Mouse (Mus musculus) midbrain, postnatal 0 days (tissue): ENCODE measurements around the gene Sgms2. TPM values are rescaled to one million over a fixed set of nuclear protein-coding genes. Genes with fewer than 3 reads are reported as not detected.
"Not testable (repeated sequence)": the region's sequence is repeated elsewhere in the genome, so short reads cannot be mapped to it uniquely, and the experiment has no call there.

Experiments used
- ATAC-seq: fragments of 200-750 bp; cut with Nextera tagmentation; 2 replicates; pipeline ENCODE4 v1.8.0; 2017; ENCODE audit warnings: moderate number of reproducible peaks, mild to moderate bottlenecking, moderate TSS enrichment, moderate library complexity; ENCODE audit not compliant: low FRiP score
- DNase-seq: peaks from one replicate; pipeline ENCODE4 v3.0.0-alpha.2; 2015; ENCODE audit warnings: low spot score
- H3K27ac ChIP-seq: fragments of 300-500 bp; sonication (generic); 2 replicates; pipeline ENCODE4 v1.5.1; 2014; ENCODE audit warnings: low read depth, mild to moderate bottlenecking, low read length, mixed read lengths
- H3K27me3 ChIP-seq: fragments of 300-500 bp; sonication (generic); 2 replicates; pipeline ENCODE4 v1.6.1; 2014; ENCODE audit warnings: low read length, control low read depth, mixed read lengths; ENCODE audit not compliant: insufficient read depth
- H3K36me3 ChIP-seq: fragments of 300-500 bp; sonication (generic); 2 replicates; pipeline ENCODE4 v1.6.1; 2014; ENCODE audit warnings: low read length, control low read depth, mixed read lengths; ENCODE audit not compliant: insufficient read depth
- H3K4me1 ChIP-seq: fragments of 300-500 bp; sonication (generic); 2 replicates; pipeline ENCODE4 v1.6.1; 2014; ENCODE audit warnings: mild to moderate bottlenecking, control low read depth, antibody characterized with exemption, low read length, mixed read lengths; ENCODE audit not compliant: insufficient read depth
- H3K4me2 ChIP-seq: fragments of 300-500 bp; sonication (generic); 2 replicates; pipeline ENCODE4 v1.6.1; 2014; ENCODE audit warnings: low read depth, mild to moderate bottlenecking, low read length, mixed read lengths; ENCODE audit not compliant: poor library complexity, severe bottlenecking
- H3K4me3 ChIP-seq: fragments of 300-500 bp; sonication (generic); 2 replicates; pipeline ENCODE4 v1.5.1; 2014; ENCODE audit warnings: low read depth, mild to moderate bottlenecking, low read length, moderate library complexity
- H3K9ac ChIP-seq: fragments of 300-500 bp; sonication (generic); replicated peaks from 2 replicates; pipeline ENCODE4 v1.6.1; 2014; ENCODE audit warnings: mild to moderate bottlenecking, low read length, moderate library complexity, mixed read lengths; ENCODE audit not compliant: poor library complexity, severe bottlenecking
- H3K9me3 ChIP-seq: fragments of 300-500 bp; sonication (generic); 2 replicates; pipeline ENCODE4 v1.6.1; 2016; ENCODE audit warnings: low read length, control low read depth
- CTCF ChIP-seq: IDR thresholded peaks from 2 replicates; pipeline ENCODE4 v1.5.1; 2016; ENCODE audit warnings: antibody characterized with exemption, mild to moderate bottlenecking
- WGBS: fragments of 180-500 bp; shearing (Covaris S2); extraction: QIAGEN DNeasy Blood & Tissue Kit; methylation state at CpG from one replicate; pipeline ENCODE4 v1.1.7; 2014; 5-methylcytosine and 5-hydroxymethylcytosine counted together
- polyA plus RNA-seq: library from polyadenylated mRNA; unstranded; fragments of >200 nt; fragmentation: Nextera tagmentation; extraction: Ambion mirVana; gene quantifications from 2 replicates; pipeline ENCODE4 v1.2.1, GENCODE M21; 2015
- total RNA-seq: library from RNA; depleted of rRNA; stranded (reverse); fragments of >200 nt; gene quantifications from 2 replicates; pipeline ENCODE4 v1.2.3, GENCODE M21; 2014

Gene Sgms2
- total and polyA plus RNA-seq, 2 experiments from 2014 or later, result 1.9 to 10.6 TPM

DNA sequence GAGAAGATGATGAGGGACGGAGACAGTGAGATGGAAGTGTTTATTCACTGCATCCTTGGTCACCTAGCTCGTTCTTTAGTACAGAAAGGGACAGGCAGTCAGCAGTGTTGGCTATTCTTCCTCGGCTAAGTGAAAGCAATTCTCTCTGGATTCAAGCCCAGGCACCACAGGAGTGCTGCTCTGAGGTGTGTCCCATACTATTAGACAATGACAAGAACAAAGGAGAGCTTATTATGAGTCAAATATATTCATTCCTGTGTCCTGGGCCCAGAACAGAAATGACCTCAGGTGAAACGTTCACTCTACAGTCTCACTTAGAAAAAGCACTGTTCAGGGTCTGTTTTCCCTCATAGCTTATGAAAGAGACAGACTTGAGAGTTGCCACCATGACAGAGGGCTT, 151.9 kb downstream of the Sgms2 start:
- no peak for ATAC-seq
- Histone ChIP-seq H3K27me3 (no peaks in the 10 kb centered on the region), H3K9me3 (no peaks in the 10 kb centered on the region), H3K27ac (no peak overlapping the region), H3K36me3 (no peaks in the 10 kb centered on the region), H3K4me3 (no peak overlapping the region), H3K9ac (no peak overlapping the region), H3K4me1 (peaks cover 4% of the 10 kb centered on the region; the same call in 1 of the 2 replicates), H3K4me2 (no peak overlapping the region)
- peak; percentile 20 for DNase-seq
- no peak for TF ChIP-seq CTCF
- WGBS, result 62% methylated on average over 4 of the region's 4 CpGs

DNA sequence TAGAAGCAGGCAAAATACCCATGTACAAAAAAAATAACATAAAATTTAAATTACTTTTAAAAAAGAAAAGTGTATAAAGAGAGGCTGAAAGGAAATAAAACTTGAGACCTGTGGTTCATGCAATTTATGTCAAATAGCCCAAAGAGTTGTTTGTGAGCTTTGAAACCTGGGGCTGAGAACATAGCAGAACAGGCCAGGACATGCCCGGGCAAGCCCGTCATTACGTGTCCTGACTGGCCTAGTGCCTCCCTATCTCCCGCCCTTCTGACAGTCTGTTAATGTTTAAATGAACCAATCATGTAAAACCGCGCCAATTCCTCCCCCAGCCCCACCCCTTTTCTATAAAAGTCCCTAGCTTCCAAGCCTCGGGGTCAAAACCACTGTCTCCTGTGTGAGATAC, 153.5 kb downstream of the Sgms2 start:
- not testable (repeated sequence) for H3K9ac ChIP-seq, H3K27ac ChIP-seq, H3K4me1 ChIP-seq, H3K9me3 ChIP-seq, DNase-seq, H3K4me3 ChIP-seq, H3K27me3 ChIP-seq, H3K36me3 ChIP-seq, ATAC-seq, H3K4me2 ChIP-seq
- 100% methylated on average over 6 of the region's 7 CpGs for WGBS

DNA sequence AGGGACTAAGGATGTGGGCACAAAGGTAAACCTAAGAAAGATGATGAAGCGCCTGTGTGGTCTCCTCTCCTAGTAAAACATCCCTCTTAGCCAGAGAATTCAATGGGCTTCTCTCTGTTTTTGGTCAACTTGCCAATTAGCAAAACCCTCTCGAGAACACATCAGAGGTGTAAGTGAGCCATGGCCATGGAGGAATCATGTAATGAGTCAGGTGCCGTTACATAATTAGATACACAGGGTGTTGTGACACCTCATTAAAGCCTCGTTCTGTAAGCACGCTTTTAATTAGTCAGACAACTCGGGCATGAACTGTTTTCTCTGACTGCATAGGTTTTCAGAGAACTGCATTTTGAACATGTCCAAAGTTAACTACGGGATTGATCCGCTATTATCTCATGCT, 154.6 kb downstream of the Sgms2 start:
- no peak overlapping the region for H3K9ac ChIP-seq
- DNase-seq (peak; percentile 14), ATAC-seq (no peak)

DNA sequence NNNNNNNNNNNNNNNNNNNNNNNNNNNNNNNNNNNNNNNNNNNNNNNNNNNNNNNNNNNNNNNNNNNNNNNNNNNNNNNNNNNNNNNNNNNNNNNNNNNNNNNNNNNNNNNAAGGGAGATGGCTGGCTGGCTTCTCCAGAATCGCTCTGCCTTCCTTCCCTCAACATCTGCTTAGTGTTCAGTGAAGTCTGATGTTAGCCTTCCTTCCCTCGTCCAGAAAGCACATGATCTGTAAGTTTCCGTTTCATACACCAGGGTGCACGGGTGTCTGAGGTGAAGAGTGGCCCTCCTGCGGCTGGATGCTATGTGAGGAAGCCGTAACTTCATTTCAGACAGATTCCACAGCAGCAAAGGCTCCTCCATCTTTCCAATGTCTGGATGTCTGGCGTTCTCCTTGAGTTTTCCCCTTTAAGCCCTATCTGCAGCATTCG, 156.1 kb downstream of the Sgms2 start:
- no peak for TF ChIP-seq CTCF
- H3K4me2 ChIP-seq, result no peak overlapping the region
- 85% methylated on average over 8 of the region's 8 CpGs for WGBS
- H3K4me1 ChIP-seq, result peaks cover 4% of the 10 kb centered on the region; the same call in 1 of the 2 replicates
- H3K27ac ChIP-seq, result no peak overlapping the region
- no peaks in the 10 kb centered on the region for H3K36me3 ChIP-seq
- no peak overlapping the region for H3K9ac ChIP-seq
- ATAC-seq (0 out of 2 replicates have a peak, but pooled peaks have one; percentile 49), DNase-seq (no peak)
- no peak overlapping the region for H3K4me3 ChIP-seq
- H3K9me3 ChIP-seq, result no peaks in the 10 kb centered on the region
- H3K27me3 ChIP-seq, result no peaks in the 10 kb centered on the region

More for the DNA sequence above, 154.6 kb downstream of the Sgms2 start:
- Histone ChIP-seq H3K27me3 (no peaks in the 10 kb centered on the region), H3K36me3 (no peaks in the 10 kb centered on the region), H3K4me3 (no peak overlapping the region), H3K4me2 (no peak overlapping the region), H3K4me1 (peaks cover 4% of the 10 kb centered on the region; the same call in 1 of the 2 replicates), H3K9me3 (no peaks in the 10 kb centered on the region), H3K27ac (no peak overlapping the region)
- WGBS, result 78% methylated on average over 8 of the region's 8 CpGs
- TF ChIP-seq CTCF, result no peak

DNA sequence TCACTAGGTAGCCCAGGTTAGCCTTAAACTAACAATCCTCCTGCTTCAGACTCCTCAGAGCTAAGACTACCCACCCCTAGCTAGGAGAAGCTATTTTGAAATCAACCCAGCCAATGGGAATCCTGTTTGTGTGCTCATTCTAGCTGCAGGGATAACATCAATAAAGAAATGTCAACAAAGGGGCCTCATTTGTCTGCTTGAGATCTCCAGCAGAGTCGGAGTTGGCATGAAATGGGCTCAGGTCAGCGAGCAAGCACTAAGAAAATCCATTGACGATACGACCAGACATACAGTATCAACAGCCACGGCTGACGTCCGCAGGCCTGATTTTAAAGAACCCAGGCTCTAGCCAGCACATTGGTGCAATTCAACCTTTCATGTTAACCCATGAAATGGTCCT, 164.0 kb downstream of the Sgms2 start:
- ATAC-seq (no peak), DNase-seq (no peak)
- no peak overlapping the region for H3K9ac ChIP-seq
- no peaks in the 10 kb centered on the region for H3K9me3 ChIP-seq
- TF ChIP-seq CTCF, result no peak
- no peak overlapping the region for H3K4me3 ChIP-seq
- no peaks in the 10 kb centered on the region for H3K4me1 ChIP-seq
- no peak overlapping the region for H3K27ac ChIP-seq
- no peaks in the 10 kb centered on the region for H3K27me3 ChIP-seq
- H3K36me3 ChIP-seq, result no peaks in the 10 kb centered on the region
- 47% methylated on average over 7 of the region's 7 CpGs for WGBS
- H3K4me2 ChIP-seq, result no peak overlapping the region

DNA sequence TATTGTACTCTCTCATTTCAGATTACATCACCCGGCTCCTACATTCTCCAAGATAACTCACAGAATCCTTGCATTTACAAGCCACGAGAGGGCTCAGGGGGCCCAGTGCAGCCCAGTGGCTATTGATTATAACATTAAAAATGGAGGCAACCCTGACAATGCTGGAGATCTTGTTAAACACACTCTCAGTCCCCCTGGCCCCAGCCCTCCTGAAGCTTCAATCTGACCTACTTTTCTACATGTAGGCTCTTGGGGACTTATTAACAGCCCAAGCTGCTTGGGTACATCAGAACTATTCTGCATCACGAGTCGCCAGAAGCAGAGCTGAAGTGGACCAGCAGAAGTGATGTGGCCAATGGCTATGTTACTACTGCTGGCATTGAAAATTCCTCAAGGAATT, 164.6 kb downstream of the Sgms2 start:
- no peak overlapping the region for H3K9ac ChIP-seq
- no peak for DNase-seq
- H3K4me1 ChIP-seq, result no peaks in the 10 kb centered on the region
- H3K27ac ChIP-seq, result no peak overlapping the region
- no peak for TF ChIP-seq CTCF
- no peak overlapping the region for H3K4me3 ChIP-seq
- H3K27me3 ChIP-seq, result no peaks in the 10 kb centered on the region
- 76% methylated on average over 4 of the region's 4 CpGs for WGBS
- no peaks in the 10 kb centered on the region for H3K9me3 ChIP-seq
- H3K4me2 ChIP-seq, result no peak overlapping the region
- 0 out of 2 replicates have a peak, but pooled peaks have one; percentile 32 for ATAC-seq
- H3K36me3 ChIP-seq, result no peaks in the 10 kb centered on the region
